Comparison of ENCODE assay signal across 10 mouse cellular contexts in the genomic region with DNA sequence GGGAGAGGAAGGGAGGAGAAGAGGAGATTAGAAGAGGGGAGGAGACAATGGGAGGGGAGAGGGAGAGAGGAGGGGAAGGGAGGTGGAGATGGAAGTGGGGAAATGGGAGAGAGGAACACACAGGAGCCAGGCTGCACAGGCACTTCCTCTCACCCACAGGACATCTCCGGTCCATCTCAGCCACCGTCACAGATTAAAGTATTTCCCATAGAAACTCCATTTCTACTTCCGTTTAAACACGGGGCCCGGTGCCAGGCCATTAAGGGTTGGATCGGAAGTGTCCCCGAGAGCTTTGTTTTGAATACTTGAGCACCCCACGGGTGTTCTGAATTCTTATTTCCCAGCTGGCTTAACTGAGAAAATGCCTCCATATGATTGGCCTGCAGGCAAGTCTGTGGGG.
DNase-seq lines count a peak whose midpoint lies in the region; ATAC-seq and TF ChIP-seq lines count a peak whose summit lies in the region.
"Had no signal": no experiment of that assay in that cellular context is flagged by ENCODE, and none has a peak within 500 bp of the region (broad histone marks: within the 10 kb centered on the region; RNA-seq: fewer than 3 reads in every experiment).

No protein-coding gene starts in this region.

- TF ChIP-seq POLR2A in heart, adult 2 months (IDR thresholded peaks at IDR 0.05; ENCODE audit: insufficient read depth, low read depth, low read length), result no peak

- no peaks in the 10 kb centered on the region for H3K9me3 ChIP-seq in forebrain, embryonic 14.5 days (replicated peaks; ENCODE audit: control insufficient read depth, low read length)
- H3K9me3 ChIP-seq in forebrain, postnatal 0 days (ENCODE audit: low read length), result no peaks in the 10 kb centered on the region
- no peaks in the 10 kb centered on the region for H3K9me3 ChIP-seq in midbrain, embryonic 15.5 days
- H3K9me3 ChIP-seq: embryonic facial prominence, embryonic 12.5 days; hindbrain, embryonic 10.5 days had no signal

- TF ChIP-seq CTCF in forebrain, postnatal 0 days (IDR thresholded peaks at IDR 0.05; ENCODE audit: low read depth), result no peak
- no peak for TF ChIP-seq CTCF in heart, adult 2 months (IDR thresholded peaks at IDR 0.05)

- no peaks in the 10 kb centered on the region for H3K27me3 ChIP-seq in forebrain, embryonic 14.5 days (replicated peaks; ENCODE audit: control insufficient read depth, insufficient read depth, low read length)
- H3K27me3 ChIP-seq in forebrain, postnatal 0 days (ENCODE audit: insufficient read depth, low read length), result no peaks in the 10 kb centered on the region
- no peaks in the 10 kb centered on the region for H3K27me3 ChIP-seq in heart, adult 2 months (ENCODE audit: control insufficient read depth, insufficient read depth, low read length)
- no peaks in the 10 kb centered on the region for H3K27me3 ChIP-seq in midbrain, embryonic 15.5 days (replicated peaks)
- H3K27me3 ChIP-seq: embryonic facial prominence, embryonic 12.5 days had no signal

- no peak overlapping the region for H3K4me2 ChIP-seq in forebrain, embryonic 14.5 days (ENCODE audit: low read length)
- H3K4me2 ChIP-seq in forebrain, postnatal 0 days (ENCODE audit: low read depth), result no peak overlapping the region
- no peak overlapping the region for H3K4me2 ChIP-seq in midbrain, embryonic 15.5 days
- H3K4me2 ChIP-seq: embryonic facial prominence, embryonic 12.5 days had no signal

- H3K36me3 ChIP-seq in forebrain, embryonic 14.5 days (ENCODE audit: control insufficient read depth, insufficient read depth, low read length), result no peaks in the 10 kb centered on the region
- H3K36me3 ChIP-seq in forebrain, postnatal 0 days (ENCODE audit: insufficient read depth), result no peaks in the 10 kb centered on the region
- H3K36me3 ChIP-seq in heart, adult 2 months (ENCODE audit: control insufficient read depth, insufficient read depth, low read length), result no peaks in the 10 kb centered on the region
- H3K36me3 ChIP-seq in midbrain, embryonic 15.5 days (replicated peaks), result no peaks in the 10 kb centered on the region
- H3K36me3 ChIP-seq: embryonic facial prominence, embryonic 12.5 days; hindbrain, embryonic 10.5 days had no signal

- TF ChIP-seq EP300 in heart, adult 2 months (IDR thresholded peaks at IDR 0.05; ENCODE audit: insufficient read depth, low read depth, low read length), result no peak

- no peaks in the 10 kb centered on the region; the same call in 1 of the 2 replicates for H3K4me1 ChIP-seq in forebrain, embryonic 14.5 days (ENCODE audit: control insufficient read depth, insufficient read depth, low read length)
- no peaks in the 10 kb centered on the region for H3K4me1 ChIP-seq in forebrain, postnatal 0 days (ENCODE audit: insufficient read depth)
- peaks cover 32% of the 10 kb centered on the region for H3K4me1 ChIP-seq in heart, adult 2 months (ENCODE audit: control insufficient read depth, insufficient read depth, low read length)
- no peaks in the 10 kb centered on the region; the same call in 1 of the 2 replicates for H3K4me1 ChIP-seq in midbrain, embryonic 15.5 days

- ATAC-seq in forebrain, embryonic 14.5 days, result no peak
- ATAC-seq in forebrain, postnatal 0 days, result no peak
- ATAC-seq in midbrain, embryonic 15.5 days (replicated peaks), result no peak

- H3K4me3 ChIP-seq in forebrain, embryonic 14.5 days (ENCODE audit: low read depth, low read length), result no peak overlapping the region
- H3K4me3 ChIP-seq in forebrain, postnatal 0 days (ENCODE audit: low read depth, low read length), result no peak overlapping the region
- H3K4me3 ChIP-seq in heart, adult 2 months, result no peak overlapping the region
- H3K4me3 ChIP-seq in midbrain, embryonic 15.5 days, result no peak overlapping the region
- H3K4me3 ChIP-seq: embryonic facial prominence, embryonic 12.5 days; hindbrain, embryonic 10.5 days had no signal

- H3K9ac ChIP-seq in forebrain, embryonic 14.5 days (ENCODE audit: low read length), result no peak overlapping the region
- no peak overlapping the region for H3K9ac ChIP-seq in forebrain, postnatal 0 days
- H3K9ac ChIP-seq in heart, adult 2 months (ENCODE audit: low read depth, low read length), result no peak overlapping the region
- no peak overlapping the region for H3K9ac ChIP-seq in midbrain, embryonic 15.5 days
- H3K9ac ChIP-seq: embryonic facial prominence, embryonic 12.5 days had no signal

- WGBS in forebrain, embryonic 14.5 days, result 13% methylated on average over 8 of the region's 8 CpGs
- 26% methylated on average over 8 of the region's 8 CpGs for WGBS in forebrain, postnatal 0 days
- 27% methylated on average over 8 of the region's 8 CpGs for WGBS in heart, adult 2 months
- WGBS in midbrain, embryonic 15.5 days, result 36% methylated on average over 8 of the region's 8 CpGs

- DNase-seq in forebrain, embryonic 14.5 days (ENCODE audit: low spot score), result peak; percentile 30
- no peak for DNase-seq in forebrain, postnatal 0 days
- peak; percentile 57 to 62 for DNase-seq in heart, adult 2 months
- DNase-seq in kidney, adult 8-10 months, result peak; percentile 60 to 77
- DNase-seq in lung, postnatal 4 days, result peak; percentile 74 to 88
- no peak for DNase-seq in cerebellum, postnatal 14 days
- no peak for DNase-seq in embryo, embryonic 11 days

- intact Hi-C loops in heart, adult 2 months (cut with DNase I), result no loop called here

- H3K79me2 ChIP-seq in heart, adult 2 months (replicated peaks; ENCODE audit: control insufficient read depth, insufficient read depth, low read length), result no peaks in the 10 kb centered on the region

- no peak overlapping the region for H3K27ac ChIP-seq in forebrain, embryonic 14.5 days (ENCODE audit: low read depth, low read length)
- no peak overlapping the region for H3K27ac ChIP-seq in forebrain, postnatal 0 days (ENCODE audit: low read depth, low read length)
- no peak overlapping the region; the same call in 1 of the 2 replicates for H3K27ac ChIP-seq in heart, adult 2 months
- no peak overlapping the region for H3K27ac ChIP-seq in midbrain, embryonic 15.5 days
- H3K27ac ChIP-seq: embryonic facial prominence, embryonic 12.5 days; hindbrain, embryonic 10.5 days had no signal

Comparison
In these comparisons a context has a peak if more than half of its experiments do, and no peak if none do; other contexts are left out.
1. DNase-seq: peak in forebrain, embryonic 14.5 days (single experiment), heart, adult 2 months (2 of 2), kidney, adult 8-10 months (2 of 2) and lung, postnatal 4 days (2 of 2); none in forebrain, postnatal 0 days (single experiment), cerebellum, postnatal 14 days (0 of 2) and embryo, embryonic 11 days (single experiment).